Mouse (Mus musculus): ENCODE data around the gene Myh10. TPM values are rescaled to one million over a fixed set of nuclear protein-coding genes. Genes with fewer than 3 reads are reported as not detected.

The Myh10 gene
- polyA plus RNA-seq, 1 experiment: 180 TPM

GRCm38 (mm10) chr11:68859943-68860593 lies 168.7 kb downstream of the Myh10 start:
- no peak for DNase-seq
- no peaks in the 10 kb centered on the region for H3K4me1 ChIP-seq (ENCODE audit: control insufficient read depth, insufficient read depth, low read length)
- TF ChIP-seq POLR2A (IDR thresholded peaks at IDR 0.05; ENCODE audit: borderline replicate concordance, insufficient read depth, low read length): no peak
- TF ChIP-seq CTCF (IDR thresholded peaks at IDR 0.05; ENCODE audit: borderline replicate concordance, insufficient read depth, low read depth, low read length): no peak
- no peak overlapping the region for H3K4me3 ChIP-seq (replicated peaks; ENCODE audit: insufficient read depth, low read depth, low read length)
- WGBS: 84% methylated on average over 8 of the region's 8 CpGs
- H3K27me3 ChIP-seq (ENCODE audit: control insufficient read depth, insufficient read depth, low read length): no peaks in the 10 kb centered on the region
- H3K27ac ChIP-seq (ENCODE audit: insufficient read depth, low read length): no peak overlapping the region

DNA sequence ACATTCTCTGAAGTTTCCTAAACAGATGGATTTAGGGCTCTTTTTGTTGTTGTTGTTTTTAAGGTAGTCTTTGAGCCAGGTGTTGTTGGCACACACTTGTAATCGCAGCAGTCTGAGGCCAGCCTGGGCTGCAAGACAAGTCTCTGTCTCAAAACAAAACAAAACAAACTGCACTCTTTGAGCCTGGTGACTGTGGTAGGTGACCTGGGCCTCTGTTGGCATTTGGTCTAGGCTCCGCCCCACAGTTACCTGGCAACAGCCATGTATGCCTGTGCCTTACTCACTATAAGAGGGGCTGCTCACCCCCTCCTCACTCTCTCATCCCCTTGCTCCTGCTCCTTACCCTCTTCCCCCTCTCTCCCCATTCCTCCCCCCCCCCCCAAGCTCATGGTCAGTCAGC lies 170.9 kb downstream of the Myh10 start:
- DNase-seq: no peak
- Histone ChIP-seq H3K4me3 (replicated peaks; ENCODE audit: insufficient read depth, low read depth, low read length) (no peak overlapping the region), H3K27ac (ENCODE audit: insufficient read depth, low read length) (no peak overlapping the region), H3K4me1 (ENCODE audit: control insufficient read depth, insufficient read depth, low read length) (no peaks in the 10 kb centered on the region), H3K27me3 (ENCODE audit: control insufficient read depth, insufficient read depth, low read length) (no peaks in the 10 kb centered on the region)
- 66% methylated on average over 2 of the region's 2 CpGs for WGBS
- TF ChIP-seq POLR2A (IDR thresholded peaks at IDR 0.05; ENCODE audit: borderline replicate concordance, insufficient read depth, low read length) (no peak), CTCF (IDR thresholded peaks at IDR 0.05; ENCODE audit: borderline replicate concordance, insufficient read depth, low read depth, low read length) (no peak)

- no peak overlapping the region for H3K27ac ChIP-seq (ENCODE audit: insufficient read depth, low read length)
- no peaks in the 10 kb centered on the region for H3K27me3 ChIP-seq (ENCODE audit: control insufficient read depth, insufficient read depth, low read length)
- H3K4me1 ChIP-seq (ENCODE audit: control insufficient read depth, insufficient read depth, low read length): no peaks in the 10 kb centered on the region
- no peak overlapping the region for H3K4me3 ChIP-seq (replicated peaks; ENCODE audit: insufficient read depth, low read depth, low read length)
- DNase-seq: no peak
- 82% methylated on average over 4 of the region's 4 CpGs for WGBS
- TF ChIP-seq POLR2A (IDR thresholded peaks at IDR 0.05; ENCODE audit: borderline replicate concordance, insufficient read depth, low read length): no peak
Measured at GRCm38 (mm10) chr11:68863631-68864091, 172.3 kb downstream of the Myh10 start.

DNA sequence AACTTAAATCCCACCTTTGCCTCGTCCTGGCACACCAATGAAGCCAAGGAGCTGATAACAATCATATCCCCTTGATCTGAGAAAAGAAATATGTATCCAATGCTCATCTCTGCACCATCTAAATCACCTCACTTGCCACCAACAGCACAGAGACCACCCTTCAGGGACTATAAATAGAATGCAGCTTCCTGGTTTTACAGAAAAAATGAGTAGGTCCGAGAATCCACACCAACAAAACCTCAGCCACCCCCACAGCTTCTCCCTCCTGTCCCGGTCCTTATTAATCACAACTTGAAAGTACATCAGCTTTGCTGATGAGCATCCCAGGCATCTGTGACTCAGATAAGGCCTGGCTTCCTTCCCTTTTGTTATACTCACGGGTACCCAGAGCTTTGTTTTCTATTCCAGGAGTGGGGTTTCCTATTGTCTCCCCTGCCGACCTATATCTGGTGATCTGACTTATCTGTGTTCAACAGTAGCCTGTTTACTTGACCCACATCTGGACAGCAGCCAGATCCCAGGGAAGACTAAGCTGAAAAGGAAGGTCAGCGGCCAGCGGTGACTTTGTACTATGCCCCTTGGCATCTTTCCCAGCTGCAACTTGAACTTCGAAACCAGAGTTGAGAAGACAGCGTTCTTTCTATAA lies 173.3 kb downstream of the Myh10 start:
- TF ChIP-seq CTCF (IDR thresholded peaks at IDR 0.05; ENCODE audit: borderline replicate concordance, insufficient read depth, low read depth, low read length) (no peak), POLR2A (IDR thresholded peaks at IDR 0.05; ENCODE audit: borderline replicate concordance, insufficient read depth, low read length) (no peak)
- 47% methylated on average over 9 of the region's 9 CpGs for WGBS
- Histone ChIP-seq H3K4me1 (ENCODE audit: control insufficient read depth, insufficient read depth, low read length) (no peaks in the 10 kb centered on the region), H3K27me3 (ENCODE audit: control insufficient read depth, insufficient read depth, low read length) (no peaks in the 10 kb centered on the region), H3K4me3 (replicated peaks; ENCODE audit: insufficient read depth, low read depth, low read length) (no peak overlapping the region), H3K27ac (ENCODE audit: insufficient read depth, low read length) (no peak overlapping the region)
- no peak for DNase-seq

Other genes with a start within 250 kb of the Myh10 start
- gene Pik3r6, start 188.5 kb upstream of the Myh10 start, polyA plus RNA-seq (2012; rRNA removed): 1.6 and 1.7 TPM in 2 replicates
- 0.05 TPM in 2 replicates for gene Mfsd6l, start 135.4 kb upstream of the Myh10 start, polyA plus RNA-seq (2012; rRNA removed)
- gene Ccdc42, start 104.5 kb upstream of the Myh10 start, polyA plus RNA-seq (2012; rRNA removed): 0.27 and 0.29 TPM in 2 replicates
- gene Ndel1, start 180.3 kb downstream of the Myh10 start, polyA plus RNA-seq (2012; rRNA removed): 91.1 and 103 TPM in 2 replicates
- 0.05 TPM in 1 of 2 replicates, not detected in the other for gene Rnf222, start 197.0 kb downstream of the Myh10 start, polyA plus RNA-seq (2012; rRNA removed)
- 1,554 and 1,707 TPM in 2 replicates for gene Rpl26, start 210.0 kb downstream of the Myh10 start, polyA plus RNA-seq (2012; rRNA removed)
- gene Odf4, start 235.5 kb downstream of the Myh10 start, polyA plus RNA-seq (2012; rRNA removed): 1.0 and 1.1 TPM in 2 replicates

Measured in cerebellum, adult 2 months (tissue).